Mouse (Mus musculus) layer of hippocampus, adult 9-11 months (tissue): ENCODE data around the gene Acsm3.
A peak's percentile ranks its signal among the peaks of the same experiment; 100 is the strongest.
"Not testable (repeated sequence)": the region's sequence is repeated elsewhere in the genome, so short reads cannot be mapped to it uniquely, and the experiment has no call there.

Experiments
- DNase-seq: peaks from one replicate; pipeline ENCODE4 v3.0.0; 2022

Acsm3 gene

GRCm38 (mm10) chr7:119760527-119760951, at the start of gene Acsm3:
Gene Acsm3 (plus strand): TSS chr7:119760923.
- DNase-seq = no peak

- DNase-seq = no peak
Measured at GRCm38 (mm10) chr7:119714111-119714510, 46.6 kb upstream of the Acsm3 start.

GRCm38 (mm10) chr7:119720253-119720946, 40.3 kb upstream of the Acsm3 start, which contains the start of gene Thumpd1:
Gene Thumpd1 (minus strand): TSS chr7:119720798.
- peak; percentile 91 for DNase-seq

- DNase-seq = no peak
Measured at GRCm38 (mm10) chr7:119720947-119721310, 39.8 kb upstream of the Acsm3 start.

GRCm38 (mm10) chr7:119727621-119728020, 33.1 kb upstream of the Acsm3 start:
- DNase-seq = no peak

- not testable (repeated sequence) for DNase-seq
Measured at GRCm38 (mm10) chr7:119731262-119731661, 29.5 kb upstream of the Acsm3 start.

GRCm38 (mm10) chr7:119738877-119739276, 21.8 kb upstream of the Acsm3 start:
- DNase-seq = no peak

- DNase-seq = not testable (repeated sequence)
Measured at GRCm38 (mm10) chr7:119739798-119740468, 20.8 kb upstream of the Acsm3 start.

- DNase-seq = no peak
Measured at GRCm38 (mm10) chr7:119744321-119744720, 16.4 kb upstream of the Acsm3 start.

- DNase-seq = no peak
Measured at GRCm38 (mm10) chr7:119745869-119746268, 14.9 kb upstream of the Acsm3 start.

GRCm38 (mm10) chr7:119748761-119749160, 12.0 kb upstream of the Acsm3 start:
- DNase-seq = no peak

- DNase-seq = no peak
Measured at GRCm38 (mm10) chr7:119749942-119750341, 10.8 kb upstream of the Acsm3 start.

GRCm38 (mm10) chr7:119753696-119754095, 7.0 kb upstream of the Acsm3 start:
- no peak for DNase-seq

GRCm38 (mm10) chr7:119762166-119762697, 1.5 kb downstream of the Acsm3 start:
- DNase-seq = no peak

- DNase-seq = no peak
Measured at GRCm38 (mm10) chr7:119764377-119764776, 3.7 kb downstream of the Acsm3 start.

- no peak for DNase-seq
Measured at GRCm38 (mm10) chr7:119766996-119767395, 6.3 kb downstream of the Acsm3 start.

GRCm38 (mm10) chr7:119769895-119770294, 9.2 kb downstream of the Acsm3 start:
- no peak for DNase-seq

GRCm38 (mm10) chr7:119783453-119783852, 22.7 kb downstream of the Acsm3 start:
- DNase-seq = no peak

GRCm38 (mm10) chr7:119784908-119785307, 24.2 kb downstream of the Acsm3 start:
- no peak for DNase-seq

- no peak for DNase-seq
Measured at GRCm38 (mm10) chr7:119789024-119789423, 28.3 kb downstream of the Acsm3 start.

GRCm38 (mm10) chr7:119793586-119794250, 33.0 kb downstream of the Acsm3 start, which contains the start of the genes Rexo5 and Eri2:
Gene Rexo5 (plus strand): TSS chr7:119794006.
Gene Eri2 (minus strand): TSS chr7:119794058.
- DNase-seq = peak; percentile 63

GRCm38 (mm10) chr7:119794251-119794638, 33.5 kb downstream of the Acsm3 start:
- DNase-seq = no peak

GRCm38 (mm10) chr7:119795311-119795710, 34.6 kb downstream of the Acsm3 start:
- no peak for DNase-seq
